Mouse (Mus musculus): ENCODE measurements at regions not wholly inside any gene's neighbourhood (a gene's known extent, or its start where the extent isn't known, plus 50 kb on each side); places are given as distances from the start of the nearest gene placed in this dataset.

- ATAC-seq = no peak
- Histone ChIP-seq H3K9me3 (ENCODE audit: control insufficient read depth, low read length) (no peaks in the 10 kb centered on the region), H3K4me1 (ENCODE audit: control insufficient read depth, insufficient read depth, low read length) (no peaks in the 10 kb centered on the region), H3K9ac (ENCODE audit: low read depth, low read length) (no peak overlapping the region), H3K36me3 (ENCODE audit: control insufficient read depth, insufficient read depth, low read length) (no peaks in the 10 kb centered on the region), H3K4me2 (ENCODE audit: low read depth, low read length) (no peak overlapping the region), H3K27ac (ENCODE audit: low read length) (no peak overlapping the region), H3K27me3 (replicated peaks; ENCODE audit: control insufficient read depth, insufficient read depth, low read length) (no peaks in the 10 kb centered on the region), H3K4me3 (ENCODE audit: low read length) (no peak overlapping the region)
- 83% methylated on average over 2 of the region's 2 CpGs for WGBS
Observed at GRCm38 (mm10) chr4:89401696-89402095, 90.9 kb upstream of the Cdkn2b start.

DNA sequence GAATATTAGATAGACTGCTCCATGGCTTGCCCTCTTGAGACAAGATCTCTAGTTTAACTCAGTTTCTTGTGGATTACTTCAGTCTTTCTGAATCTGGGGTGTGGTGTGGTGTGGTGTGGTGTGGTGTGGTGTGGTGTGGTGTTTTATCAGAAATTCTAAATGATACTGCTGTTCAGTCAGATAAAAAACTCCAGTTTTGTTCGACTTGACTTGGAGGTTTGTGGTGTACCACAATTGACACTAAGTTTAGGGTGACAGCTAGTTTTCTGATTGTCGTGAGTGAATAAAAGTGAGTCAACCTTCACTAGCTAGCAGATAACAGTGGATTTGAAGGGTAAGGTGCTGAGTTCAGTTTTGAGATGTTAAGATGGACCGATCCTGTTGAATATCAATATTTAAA lies 89.5 kb upstream of the Cdkn2b start:
- Histone ChIP-seq H3K27ac (ENCODE audit: low read length) (no peak overlapping the region), H3K27me3 (replicated peaks; ENCODE audit: control insufficient read depth, insufficient read depth, low read length) (no peaks in the 10 kb centered on the region), H3K4me3 (ENCODE audit: low read length) (no peak overlapping the region), H3K4me1 (ENCODE audit: control insufficient read depth, insufficient read depth, low read length) (no peaks in the 10 kb centered on the region), H3K9ac (ENCODE audit: low read depth, low read length) (no peak overlapping the region), H3K36me3 (ENCODE audit: control insufficient read depth, insufficient read depth, low read length) (no peaks in the 10 kb centered on the region), H3K4me2 (ENCODE audit: low read depth, low read length) (no peak overlapping the region), H3K9me3 (ENCODE audit: control insufficient read depth, low read length) (no peaks in the 10 kb centered on the region)
- no peak for ATAC-seq
- 83% methylated on average over 3 of the region's 3 CpGs for WGBS

DNA sequence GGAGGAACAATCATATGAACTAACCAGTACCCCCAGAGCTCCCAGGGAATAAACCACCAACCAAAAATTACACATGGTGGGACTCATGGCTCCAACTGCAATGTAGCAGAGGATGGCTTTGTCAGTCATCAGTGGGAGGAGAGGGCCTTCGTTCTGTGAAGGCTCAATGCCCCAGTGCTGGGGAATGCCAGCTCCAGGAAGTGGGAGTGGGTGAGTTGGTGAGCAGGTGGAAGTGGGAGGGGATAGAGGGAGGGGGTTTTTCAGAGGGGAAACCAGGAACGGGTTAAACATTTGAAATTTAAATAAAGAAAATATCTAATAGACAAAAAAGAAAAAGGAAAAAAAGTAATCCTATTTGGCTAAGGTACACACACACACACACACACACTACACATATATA lies 88.4 kb upstream of the Cdkn2b start:
- WGBS = 68% methylated on average over 2 of the region's 2 CpGs
- Histone ChIP-seq H3K4me3 (ENCODE audit: low read length) (no peak overlapping the region), H3K36me3 (ENCODE audit: control insufficient read depth, insufficient read depth, low read length) (no peaks in the 10 kb centered on the region), H3K27ac (ENCODE audit: low read length) (no peak overlapping the region), H3K9me3 (ENCODE audit: control insufficient read depth, low read length) (no peaks in the 10 kb centered on the region), H3K27me3 (replicated peaks; ENCODE audit: control insufficient read depth, insufficient read depth, low read length) (no peaks in the 10 kb centered on the region), H3K4me2 (ENCODE audit: low read depth, low read length) (no peak overlapping the region), H3K4me1 (ENCODE audit: control insufficient read depth, insufficient read depth, low read length) (no peaks in the 10 kb centered on the region), H3K9ac (ENCODE audit: low read depth, low read length) (no peak overlapping the region)
- ATAC-seq = no peak

DNA sequence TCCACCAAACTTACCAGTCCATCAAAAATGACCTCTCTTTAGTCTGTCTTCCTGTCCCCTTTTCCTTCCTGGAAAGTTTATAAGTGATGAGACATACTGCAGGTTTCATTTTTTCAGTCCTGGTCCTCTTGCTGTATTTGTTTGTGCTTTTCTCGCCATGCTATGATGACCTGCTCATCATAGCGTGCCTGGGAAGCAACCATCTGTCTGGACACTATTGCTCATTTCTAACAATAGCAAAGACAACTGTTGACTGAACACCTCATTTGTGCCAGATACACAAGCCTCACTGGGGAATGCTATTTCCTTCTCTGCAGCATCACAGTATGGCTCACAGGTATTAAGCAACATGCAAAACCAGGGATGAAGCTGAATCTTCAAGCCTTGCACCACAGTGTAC lies 85.2 kb upstream of the Cdkn2b start:
- Histone ChIP-seq H3K9me3 (ENCODE audit: control insufficient read depth, low read length) (no peaks in the 10 kb centered on the region), H3K9ac (ENCODE audit: low read depth, low read length) (no peak overlapping the region), H3K27ac (ENCODE audit: low read length) (no peak overlapping the region), H3K4me2 (ENCODE audit: low read depth, low read length) (no peak overlapping the region), H3K36me3 (ENCODE audit: control insufficient read depth, insufficient read depth, low read length) (no peaks in the 10 kb centered on the region), H3K4me3 (ENCODE audit: low read length) (no peak overlapping the region), H3K4me1 (ENCODE audit: control insufficient read depth, insufficient read depth, low read length) (peaks cover 4% of the 10 kb centered on the region; the same call in 1 of the 2 replicates), H3K27me3 (replicated peaks; ENCODE audit: control insufficient read depth, insufficient read depth, low read length) (no peaks in the 10 kb centered on the region)
- no peak for ATAC-seq
- 79% methylated on average over 2 of the region's 2 CpGs for WGBS

DNA sequence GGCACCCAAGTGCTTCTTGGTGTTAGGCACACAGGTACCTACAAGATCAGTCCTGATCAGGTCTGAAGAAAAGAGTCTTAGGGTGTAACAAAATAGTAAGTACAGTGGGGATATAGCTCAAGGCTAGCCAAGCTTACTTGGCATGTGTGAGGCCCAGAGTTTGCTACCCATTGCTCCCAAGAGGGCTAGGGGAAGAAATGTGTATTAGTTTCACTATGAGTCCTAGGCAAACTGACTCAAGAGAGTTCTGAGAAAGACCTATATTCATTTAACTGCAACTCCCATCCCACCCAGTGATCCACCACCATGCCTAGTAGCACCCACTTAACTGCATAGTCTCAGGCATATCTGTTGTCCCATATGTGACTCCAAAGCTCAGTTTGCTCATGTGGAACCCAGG lies 84.5 kb upstream of the Cdkn2b start:
- no peak overlapping the region for H3K9ac ChIP-seq (ENCODE audit: low read depth, low read length)
- no peaks in the 10 kb centered on the region for H3K36me3 ChIP-seq (ENCODE audit: control insufficient read depth, insufficient read depth, low read length)
- no peak overlapping the region for H3K27ac ChIP-seq (ENCODE audit: low read length)
- peaks cover 4% of the 10 kb centered on the region; the same call in 1 of the 2 replicates for H3K4me1 ChIP-seq (ENCODE audit: control insufficient read depth, insufficient read depth, low read length)
- H3K4me2 ChIP-seq (ENCODE audit: low read depth, low read length) = no peak overlapping the region
- ATAC-seq = no peak
- H3K27me3 ChIP-seq (replicated peaks; ENCODE audit: control insufficient read depth, insufficient read depth, low read length) = no peaks in the 10 kb centered on the region
- no peaks in the 10 kb centered on the region for H3K9me3 ChIP-seq (ENCODE audit: control insufficient read depth, low read length)
- H3K4me3 ChIP-seq (ENCODE audit: low read length) = no peak overlapping the region

DNA sequence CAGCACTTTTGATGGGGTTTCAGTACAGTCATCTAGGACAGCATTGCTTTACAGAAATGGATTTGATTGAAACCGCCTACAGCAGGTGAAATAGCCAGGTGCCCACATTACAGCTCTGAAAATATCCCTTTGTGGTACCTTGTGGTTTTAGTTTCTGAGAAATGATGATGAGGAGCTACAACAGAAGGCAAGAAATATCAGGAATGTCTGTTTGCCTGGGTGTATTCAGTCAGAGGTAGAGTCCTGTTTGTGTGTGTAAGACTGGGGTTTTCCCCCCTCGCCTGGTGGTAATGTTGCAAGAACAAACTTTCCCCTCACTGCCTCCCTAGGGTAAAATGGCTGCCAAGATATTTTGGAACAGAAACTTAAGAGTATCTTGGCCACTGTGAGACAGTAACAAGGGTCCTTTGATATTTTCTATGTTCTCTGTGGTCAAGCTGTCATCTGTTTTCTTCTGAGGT lies 82.4 kb upstream of the Cdkn2b start:
- 87% methylated on average over 2 of the region's 2 CpGs for WGBS
- ATAC-seq = no peak
- peaks cover 4% of the 10 kb centered on the region; the same call in 1 of the 2 replicates for H3K4me1 ChIP-seq (ENCODE audit: control insufficient read depth, insufficient read depth, low read length)
- no peak overlapping the region for H3K4me3 ChIP-seq (ENCODE audit: low read length)
- no peaks in the 10 kb centered on the region for H3K27me3 ChIP-seq (replicated peaks; ENCODE audit: control insufficient read depth, insufficient read depth, low read length)
- H3K9ac ChIP-seq (ENCODE audit: low read depth, low read length) = no peak overlapping the region
- H3K36me3 ChIP-seq (ENCODE audit: control insufficient read depth, insufficient read depth, low read length) = no peaks in the 10 kb centered on the region
- no peak overlapping the region for H3K4me2 ChIP-seq (ENCODE audit: low read depth, low read length)
- no peaks in the 10 kb centered on the region for H3K9me3 ChIP-seq (ENCODE audit: control insufficient read depth, low read length)
- no peak overlapping the region for H3K27ac ChIP-seq (ENCODE audit: low read length)

DNA sequence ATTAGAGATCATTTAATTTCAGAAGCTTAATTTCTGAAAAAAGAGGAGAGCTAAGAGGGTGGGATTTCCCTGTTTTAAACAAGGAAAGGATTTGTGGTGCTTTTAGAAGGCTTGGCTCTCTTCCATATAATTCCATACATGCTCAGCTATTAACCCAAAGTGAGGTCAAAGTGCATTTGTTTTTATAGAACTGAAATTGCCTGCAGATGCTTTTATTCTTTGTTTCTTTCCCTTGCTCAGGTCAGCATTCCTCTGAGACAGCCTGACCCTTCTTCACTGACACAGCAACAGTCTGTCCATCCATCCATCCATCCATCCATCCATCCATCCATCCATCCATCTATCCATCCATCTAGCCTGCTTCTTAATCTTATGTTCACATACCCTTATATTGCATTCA lies 82.0 kb upstream of the Cdkn2b start:
- peaks cover 4% of the 10 kb centered on the region; the same call in 1 of the 2 replicates for H3K4me1 ChIP-seq (ENCODE audit: control insufficient read depth, insufficient read depth, low read length)
- no peaks in the 10 kb centered on the region for H3K27me3 ChIP-seq (replicated peaks; ENCODE audit: control insufficient read depth, insufficient read depth, low read length)
- no peaks in the 10 kb centered on the region for H3K9me3 ChIP-seq (ENCODE audit: control insufficient read depth, low read length)
- H3K4me2 ChIP-seq (ENCODE audit: low read depth, low read length) = no peak overlapping the region
- no peak overlapping the region for H3K4me3 ChIP-seq (ENCODE audit: low read length)
- no peaks in the 10 kb centered on the region for H3K36me3 ChIP-seq (ENCODE audit: control insufficient read depth, insufficient read depth, low read length)
- peak; percentile 38; the same call in 1 of the 2 replicates for ATAC-seq
- no peak overlapping the region for H3K27ac ChIP-seq (ENCODE audit: low read length)
- H3K9ac ChIP-seq (ENCODE audit: low read depth, low read length) = no peak overlapping the region

- peak; percentile 48; the same call in 1 of the 2 replicates for ATAC-seq
Observed at GRCm38 (mm10) chr4:89391463-89392308, 80.8 kb upstream of the Cdkn2b start.

DNA sequence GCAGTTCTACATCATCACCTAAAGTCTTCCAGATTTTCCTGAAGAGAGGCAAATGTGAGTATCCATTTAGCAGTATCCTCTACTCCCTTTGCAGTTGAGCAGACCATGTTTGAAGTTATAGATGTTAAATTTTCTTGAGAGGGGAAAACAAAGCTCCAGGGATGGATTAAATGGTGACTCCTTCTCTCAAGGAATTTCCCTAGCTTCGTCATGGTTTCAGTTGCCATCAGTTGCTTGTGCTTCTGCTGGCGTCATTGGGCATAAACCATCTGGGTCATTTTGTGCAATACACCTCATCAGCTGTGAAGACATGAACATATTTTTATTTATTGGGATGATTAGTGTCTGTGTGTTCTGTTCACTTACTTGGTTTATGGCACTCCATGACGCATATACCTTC lies 72.7 kb upstream of the Cdkn2b start:
- Histone ChIP-seq H3K27ac (ENCODE audit: low read length) (no peak overlapping the region), H3K9ac (ENCODE audit: low read depth, low read length) (no peak overlapping the region), H3K4me3 (ENCODE audit: low read length) (no peak overlapping the region), H3K4me1 (ENCODE audit: control insufficient read depth, insufficient read depth, low read length) (no peaks in the 10 kb centered on the region), H3K9me3 (ENCODE audit: control insufficient read depth, low read length) (no peaks in the 10 kb centered on the region), H3K36me3 (ENCODE audit: control insufficient read depth, insufficient read depth, low read length) (no peaks in the 10 kb centered on the region), H3K4me2 (ENCODE audit: low read depth, low read length) (no peak overlapping the region), H3K27me3 (replicated peaks; ENCODE audit: control insufficient read depth, insufficient read depth, low read length) (no peaks in the 10 kb centered on the region)
- no peak for ATAC-seq
- WGBS = 92% methylated on average over 3 of the region's 3 CpGs

More at GRCm38 (mm10) chr4:89391463-89392308, 80.8 kb upstream of the Cdkn2b start:
- H3K4me2 ChIP-seq (ENCODE audit: low read depth, low read length) = no peak overlapping the region
- no peak overlapping the region for H3K27ac ChIP-seq (ENCODE audit: low read length)
- H3K9ac ChIP-seq (ENCODE audit: low read depth, low read length) = no peak overlapping the region
- no peaks in the 10 kb centered on the region for H3K27me3 ChIP-seq (replicated peaks; ENCODE audit: control insufficient read depth, insufficient read depth, low read length)
- WGBS = 81% methylated on average over 9 of the region's 9 CpGs
- no peak overlapping the region for H3K4me3 ChIP-seq (ENCODE audit: low read length)
- no peaks in the 10 kb centered on the region for H3K36me3 ChIP-seq (ENCODE audit: control insufficient read depth, insufficient read depth, low read length)
- H3K4me1 ChIP-seq (ENCODE audit: control insufficient read depth, insufficient read depth, low read length) = peaks cover 4% of the 10 kb centered on the region; the same call in 1 of the 2 replicates
- H3K9me3 ChIP-seq (ENCODE audit: control insufficient read depth, low read length) = no peaks in the 10 kb centered on the region
